Mouse (Mus musculus): ENCODE data around the gene Ndufaf1.

DNA sequence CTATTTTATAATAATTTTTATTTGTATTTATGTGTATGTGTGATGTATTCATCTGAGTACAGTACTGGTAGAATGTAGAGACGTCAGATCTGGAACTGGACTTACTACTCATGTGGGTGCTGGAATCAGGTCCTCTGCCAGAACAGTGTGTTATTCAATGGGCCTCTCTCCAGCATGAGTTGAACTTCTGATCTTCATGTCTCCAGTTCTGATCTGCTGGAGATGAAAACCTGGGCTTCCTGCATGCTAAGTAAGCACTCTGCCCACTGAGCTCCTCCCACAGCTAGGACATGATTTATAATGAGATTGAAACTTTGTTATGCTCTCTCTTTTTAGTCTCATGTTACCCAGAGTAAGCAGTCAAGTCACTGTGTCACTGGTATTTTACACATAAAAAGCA is 33.5 kb upstream of the Ndufaf1 start:
- no peak for TF ChIP-seq POLR2A (IDR thresholded peaks at IDR 0.05; ENCODE audit: borderline replicate concordance, low read depth, low read length)
- no peak for TF ChIP-seq CTCF (IDR thresholded peaks at IDR 0.05; ENCODE audit: low read depth, low read length)

Measured in bone marrow macrophage, adult 2 months (primary cell).